Mouse (Mus musculus) forebrain, embryonic 10.5 days (tissue): ENCODE results near the gene Rnf213. TPM values are rescaled to one million over a fixed set of nuclear protein-coding genes. Genes with fewer than 3 reads are reported as not detected.

Experiments used
- DNase-seq: peaks from one replicate; pipeline ENCODE4 v3.0.0-alpha.2; 2017; ENCODE audit warnings: low spot score; ENCODE audit errors: extremely low spot score
- H3K27ac ChIP-seq: fragments of 300-500 bp; sonication (generic); 2 replicates; pipeline ENCODE4 v1.5.1; 2016; ENCODE audit warnings: mild to moderate bottlenecking
- H3K27me3 ChIP-seq: fragments of 300-500 bp; sonication (generic); 2 replicates; pipeline ENCODE4 v1.6.1; 2016; ENCODE audit warnings: mild to moderate bottlenecking; ENCODE audit not compliant: poor library complexity, severe bottlenecking
- H3K36me3 ChIP-seq: fragments of 300-500 bp; sonication (generic); replicated peaks from 2 replicates; pipeline ENCODE4 v1.6.1; 2016; ENCODE audit warnings: mild to moderate bottlenecking, moderate library complexity
- H3K4me1 ChIP-seq: fragments of 300-500 bp; sonication (generic); 2 replicates; pipeline ENCODE4 v1.6.1; 2016
- H3K4me3 ChIP-seq: fragments of 300-500 bp; sonication (generic); 2 replicates; pipeline ENCODE4 v1.5.1; 2016; ENCODE audit warnings: mild to moderate bottlenecking, moderate library complexity
- H3K9me3 ChIP-seq: fragments of 300-500 bp; sonication (generic); 2 replicates; pipeline ENCODE4 v1.6.1; 2016; ENCODE audit warnings: mild to moderate bottlenecking, moderate library complexity
- WGBS: fragments of 180-500 bp; shearing (Covaris S2); methylation state at CpG from one replicate; pipeline ENCODE4 v1.1.7; 2016; 5-methylcytosine and 5-hydroxymethylcytosine counted together
- polyA plus RNA-seq: library from polyadenylated mRNA; unstranded; fragments of >200 nt; fragmentation: Nextera tagmentation; extraction: Ambion mirVana; gene quantifications from 2 replicates; pipeline ENCODE4 v1.2.1, GENCODE M21; 2016

Rnf213 gene
- polyA plus RNA-seq, 1 experiment from 2014 or later = 1.5 TPM

DNA sequence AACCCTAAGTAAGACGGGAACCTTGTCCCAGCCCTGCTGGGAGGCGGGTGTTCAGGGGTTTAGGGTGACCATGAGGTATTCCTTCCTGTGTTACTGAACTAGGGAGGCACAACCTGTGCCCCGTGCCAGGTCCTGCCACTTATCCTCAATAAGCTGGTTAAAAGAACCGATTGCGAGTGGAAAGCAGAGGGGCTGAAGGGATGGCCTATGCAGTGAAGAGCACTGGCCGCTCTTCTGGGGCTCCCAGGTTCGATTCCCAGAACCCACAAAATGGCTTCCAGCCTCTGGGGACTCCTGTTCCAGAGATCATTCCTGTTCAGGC is 544 bp downstream of the Rnf213 start:
- peak; percentile 33 for DNase-seq
- peak overlapping the region; percentile 41; the same call in 1 of the 2 replicates for H3K27ac ChIP-seq
- 26% methylated on average over 7 of the region's 7 CpGs for WGBS

DNA sequence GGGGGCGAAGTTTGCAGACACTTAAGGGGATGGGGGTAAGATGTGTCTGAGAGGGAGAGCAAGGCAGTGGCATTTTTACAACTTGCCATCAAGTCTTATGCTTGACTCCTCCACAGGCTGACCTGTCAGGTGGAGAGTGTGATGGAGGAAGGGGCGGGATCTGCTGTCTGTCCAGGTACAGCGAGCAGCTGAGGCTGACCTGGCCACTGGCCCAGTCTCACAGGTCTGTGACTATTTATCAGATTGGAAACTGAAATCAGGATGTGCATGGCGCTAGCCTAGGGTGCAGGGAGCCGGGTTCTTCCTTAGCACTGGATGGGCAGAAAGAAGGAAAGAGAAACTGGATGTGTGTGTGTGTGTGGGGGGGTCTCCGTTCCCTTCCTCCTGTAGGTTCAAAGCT is 1.3 kb downstream of the Rnf213 start:
- DNase-seq = no peak
- H3K4me1 ChIP-seq = peaks cover 53% of the 10 kb centered on the region
- 37% methylated on average over 6 of the region's 6 CpGs for WGBS
- no peaks in the 10 kb centered on the region for H3K36me3 ChIP-seq
- H3K9me3 ChIP-seq = no peaks in the 10 kb centered on the region
- peaks cover 85% of the 10 kb centered on the region for H3K27me3 ChIP-seq
- H3K4me3 ChIP-seq = no peak overlapping the region
- no peak overlapping the region for H3K27ac ChIP-seq

More for the DNA sequence above, 544 bp downstream of the Rnf213 start:
- Histone ChIP-seq H3K36me3 (no peaks in the 10 kb centered on the region), H3K4me3 (peak overlapping the region; percentile 57), H3K9me3 (no peaks in the 10 kb centered on the region), H3K4me1 (peaks cover 53% of the 10 kb centered on the region), H3K27me3 (peaks cover 92% of the 10 kb centered on the region)

DNA sequence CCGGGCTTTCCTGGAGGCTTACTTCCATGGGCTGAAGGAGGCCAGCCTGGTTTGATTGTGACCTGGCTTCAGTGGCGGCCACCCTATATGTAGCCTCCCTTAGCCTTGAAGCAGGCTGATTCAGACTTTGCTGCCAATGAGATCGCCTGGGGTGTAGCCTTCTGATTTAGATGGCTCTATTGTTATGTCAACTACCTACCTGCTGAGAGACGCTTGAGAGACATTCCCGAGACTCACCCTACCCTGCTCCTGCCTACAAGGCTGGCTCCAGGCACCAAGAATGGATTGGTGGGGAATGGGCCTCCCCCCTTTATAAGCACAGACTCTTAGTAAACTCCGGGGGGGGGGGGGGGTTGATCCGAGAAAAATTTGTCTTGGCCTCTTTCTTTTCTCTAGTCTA is 2.5 kb downstream of the Rnf213 start:
- 2% methylated on average over 7 of the region's 7 CpGs for WGBS

DNA sequence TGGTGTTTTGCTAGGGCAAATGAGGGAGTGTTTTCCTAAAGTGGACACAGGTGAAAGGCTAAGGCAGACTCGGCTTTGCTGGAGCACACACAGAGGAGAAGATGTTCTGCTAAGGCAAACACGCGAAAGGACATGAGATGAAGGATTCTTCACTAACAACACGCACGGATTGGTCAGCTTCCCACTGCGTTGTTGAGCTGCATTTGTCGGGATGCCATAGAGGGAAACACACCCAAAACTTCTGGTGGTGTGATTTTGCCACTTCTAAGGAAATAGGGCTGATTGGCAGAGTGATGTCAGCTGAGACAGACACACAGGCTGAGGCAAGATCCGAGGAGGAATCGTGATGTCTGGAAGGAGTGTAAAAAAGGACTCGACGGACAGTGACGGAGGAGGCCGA is 3.0 kb downstream of the Rnf213 start:
- H3K9me3 ChIP-seq = no peaks in the 10 kb centered on the region
- no peak overlapping the region for H3K4me3 ChIP-seq
- H3K27ac ChIP-seq = no peak overlapping the region
- H3K27me3 ChIP-seq = peaks cover 68% of the 10 kb centered on the region
- H3K4me1 ChIP-seq = peaks cover 37% of the 10 kb centered on the region
- no peak for DNase-seq
- no peaks in the 10 kb centered on the region for H3K36me3 ChIP-seq
- 15% methylated on average over 13 of the region's 13 CpGs for WGBS

More for the DNA sequence above, 2.5 kb downstream of the Rnf213 start:
- DNase-seq = no peak
- H3K27me3 ChIP-seq = peaks cover 73% of the 10 kb centered on the region
- H3K9me3 ChIP-seq = no peaks in the 10 kb centered on the region
- H3K27ac ChIP-seq = no peak overlapping the region
- H3K36me3 ChIP-seq = no peaks in the 10 kb centered on the region
- no peak overlapping the region for H3K4me3 ChIP-seq
- H3K4me1 ChIP-seq = peaks cover 43% of the 10 kb centered on the region

DNA sequence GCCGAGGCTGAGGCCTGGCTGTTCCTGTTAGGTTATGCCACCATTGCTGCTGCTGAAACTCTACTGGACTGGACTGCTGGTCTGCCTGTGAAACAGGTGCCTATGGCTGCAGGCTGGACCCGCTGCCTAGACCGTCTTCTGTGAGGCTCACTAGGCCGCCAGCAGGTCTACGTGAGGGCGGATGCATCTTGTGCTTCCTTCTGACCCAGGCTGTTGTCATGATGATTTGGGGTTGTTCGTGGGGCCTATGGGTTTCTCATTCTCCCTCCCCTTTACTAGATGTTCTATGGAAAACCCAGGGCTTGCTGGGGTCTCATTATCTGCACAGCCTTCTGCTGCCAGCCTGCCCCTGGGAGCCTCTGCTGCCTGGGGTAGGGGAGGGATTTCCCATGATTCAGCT is 3.6 kb downstream of the Rnf213 start:
- WGBS = 37% methylated on average over 7 of the region's 7 CpGs
- no peaks in the 10 kb centered on the region for H3K36me3 ChIP-seq
- no peak overlapping the region for H3K27ac ChIP-seq
- H3K27me3 ChIP-seq = peaks cover 62% of the 10 kb centered on the region
- H3K4me1 ChIP-seq = peaks cover 36% of the 10 kb centered on the region
- H3K9me3 ChIP-seq = no peaks in the 10 kb centered on the region
- H3K4me3 ChIP-seq = no peak overlapping the region
- DNase-seq = no peak

DNA sequence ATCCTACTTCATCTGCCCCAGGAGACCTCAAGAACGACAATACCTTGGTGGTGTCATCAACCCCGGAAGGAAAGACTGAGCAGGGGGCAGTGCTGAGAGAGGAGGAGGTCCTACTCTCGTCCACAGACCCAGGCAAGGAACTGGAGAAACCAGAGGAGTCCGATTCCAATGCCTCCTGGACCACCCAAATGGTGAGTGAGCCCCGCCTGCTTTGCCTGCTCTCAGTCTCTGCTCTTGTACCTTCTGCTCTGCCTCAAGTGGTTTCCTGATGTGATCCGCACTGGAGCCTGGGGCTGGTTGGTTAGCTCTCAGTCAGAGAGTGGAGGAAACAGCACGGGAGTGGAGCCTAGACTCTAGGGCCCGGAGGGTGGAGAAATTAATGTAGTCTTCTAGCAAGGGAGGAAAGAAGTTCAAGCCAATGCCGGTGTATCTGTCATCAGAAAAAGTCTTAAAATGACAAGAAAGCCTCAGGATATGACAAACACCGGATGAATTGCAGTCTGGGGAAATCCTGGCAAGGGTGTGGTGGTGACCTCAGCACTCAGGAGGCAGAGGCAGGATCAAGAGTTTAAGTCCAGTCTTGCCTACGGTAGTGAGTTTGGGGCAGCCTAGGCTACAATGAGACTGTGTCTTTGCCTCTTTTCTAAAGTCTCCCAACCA is 9.7 kb downstream of the Rnf213 start:
- 0 out of 2 replicates have a peak, but pooled peaks cover 4% of the 10 kb centered on the region for H3K4me1 ChIP-seq
- no peak overlapping the region for H3K27ac ChIP-seq
- 0 out of 2 replicates have a peak, but pooled peaks cover 5% of the 10 kb centered on the region for H3K27me3 ChIP-seq
- 64% methylated on average over 11 of the region's 11 CpGs for WGBS
- DNase-seq = no peak
- H3K9me3 ChIP-seq = no peaks in the 10 kb centered on the region
- H3K4me3 ChIP-seq = no peak overlapping the region
- H3K36me3 ChIP-seq = no peaks in the 10 kb centered on the region

DNA sequence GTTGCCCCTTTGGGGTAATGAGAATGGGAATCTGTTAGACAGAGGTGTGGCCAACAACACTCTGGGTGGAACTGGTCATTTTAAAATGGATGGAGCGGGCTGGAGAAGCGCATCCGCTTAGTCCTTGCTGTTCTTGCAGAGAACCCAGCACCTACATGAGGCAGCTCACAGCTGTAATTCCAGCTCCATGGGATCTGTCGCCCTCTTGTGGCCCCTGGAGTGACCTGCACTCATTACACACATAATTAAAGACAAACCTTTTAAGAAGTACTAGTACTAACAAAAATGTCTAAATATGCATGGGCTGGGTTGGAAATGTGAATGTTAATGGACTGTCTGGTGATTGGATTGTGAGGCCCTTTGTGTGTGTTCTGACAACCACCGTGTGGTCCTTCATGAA is 11.7 kb downstream of the Rnf213 start:
- no peaks in the 10 kb centered on the region for H3K36me3 ChIP-seq
- peak; percentile 48 for DNase-seq
- H3K4me1 ChIP-seq = 0 out of 2 replicates have a peak, but pooled peaks cover 4% of the 10 kb centered on the region
- no peaks in the 10 kb centered on the region for H3K9me3 ChIP-seq
- H3K4me3 ChIP-seq = no peak overlapping the region
- H3K27ac ChIP-seq = no peak overlapping the region
- no peaks in the 10 kb centered on the region; the same call in 1 of the 2 replicates for H3K27me3 ChIP-seq
- 48% methylated on average over 5 of the region's 5 CpGs for WGBS

DNA sequence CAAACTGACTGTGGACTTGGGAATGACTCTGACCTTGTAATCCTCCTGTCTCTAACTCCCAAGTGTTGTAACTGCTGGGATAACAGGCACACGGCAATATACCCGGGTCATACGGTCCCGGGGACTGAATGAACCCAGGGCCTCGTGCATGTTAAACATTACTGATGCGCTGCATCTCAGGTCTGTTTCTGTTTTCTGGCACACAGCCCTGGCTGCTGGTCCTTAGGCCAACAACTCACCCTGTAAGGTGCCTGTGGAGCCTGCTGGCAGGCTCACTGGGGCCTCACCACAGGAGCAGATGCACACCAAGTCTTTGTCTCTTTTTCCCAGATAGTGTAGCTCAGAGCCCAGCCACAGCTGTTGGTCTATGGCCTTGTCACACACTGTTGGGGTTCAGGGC is 14.5 kb downstream of the Rnf213 start:
- 93% methylated on average over 6 of the region's 6 CpGs for WGBS
- no peaks in the 10 kb centered on the region for H3K36me3 ChIP-seq
- no peaks in the 10 kb centered on the region; the same call in 1 of the 2 replicates for H3K27me3 ChIP-seq
- 0 out of 2 replicates have a peak, but pooled peaks cover 3% of the 10 kb centered on the region for H3K4me1 ChIP-seq
- H3K27ac ChIP-seq = no peak overlapping the region
- no peak overlapping the region for H3K4me3 ChIP-seq
- no peak for DNase-seq
- no peaks in the 10 kb centered on the region for H3K9me3 ChIP-seq

DNA sequence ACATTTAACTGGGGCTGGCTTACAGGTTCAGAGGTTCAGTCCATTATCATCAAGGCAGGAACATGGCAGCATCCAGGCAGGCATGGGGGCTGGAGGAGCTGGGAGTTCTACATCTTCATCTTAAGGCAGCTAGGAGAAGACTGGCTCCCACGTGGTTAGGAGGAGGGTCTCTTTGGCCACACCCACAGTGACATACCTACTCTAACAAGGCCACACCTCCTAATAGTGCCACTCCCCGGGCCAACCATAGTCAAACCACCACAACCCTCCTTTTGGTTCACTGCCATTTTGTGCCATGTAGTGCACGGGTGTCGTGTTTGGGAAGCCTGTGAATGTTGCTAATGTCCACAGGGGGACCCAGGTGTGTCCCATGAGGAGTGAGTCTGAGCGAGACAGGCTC is 15.1 kb downstream of the Rnf213 start:
- H3K27ac ChIP-seq = no peak overlapping the region
- H3K9me3 ChIP-seq = no peaks in the 10 kb centered on the region
- H3K36me3 ChIP-seq = no peaks in the 10 kb centered on the region
- no peak for DNase-seq
- H3K27me3 ChIP-seq = no peaks in the 10 kb centered on the region; the same call in 1 of the 2 replicates
- WGBS = 53% methylated on average over 5 of the region's 5 CpGs
- H3K4me3 ChIP-seq = no peak overlapping the region
- H3K4me1 ChIP-seq = no peaks in the 10 kb centered on the region

DNA sequence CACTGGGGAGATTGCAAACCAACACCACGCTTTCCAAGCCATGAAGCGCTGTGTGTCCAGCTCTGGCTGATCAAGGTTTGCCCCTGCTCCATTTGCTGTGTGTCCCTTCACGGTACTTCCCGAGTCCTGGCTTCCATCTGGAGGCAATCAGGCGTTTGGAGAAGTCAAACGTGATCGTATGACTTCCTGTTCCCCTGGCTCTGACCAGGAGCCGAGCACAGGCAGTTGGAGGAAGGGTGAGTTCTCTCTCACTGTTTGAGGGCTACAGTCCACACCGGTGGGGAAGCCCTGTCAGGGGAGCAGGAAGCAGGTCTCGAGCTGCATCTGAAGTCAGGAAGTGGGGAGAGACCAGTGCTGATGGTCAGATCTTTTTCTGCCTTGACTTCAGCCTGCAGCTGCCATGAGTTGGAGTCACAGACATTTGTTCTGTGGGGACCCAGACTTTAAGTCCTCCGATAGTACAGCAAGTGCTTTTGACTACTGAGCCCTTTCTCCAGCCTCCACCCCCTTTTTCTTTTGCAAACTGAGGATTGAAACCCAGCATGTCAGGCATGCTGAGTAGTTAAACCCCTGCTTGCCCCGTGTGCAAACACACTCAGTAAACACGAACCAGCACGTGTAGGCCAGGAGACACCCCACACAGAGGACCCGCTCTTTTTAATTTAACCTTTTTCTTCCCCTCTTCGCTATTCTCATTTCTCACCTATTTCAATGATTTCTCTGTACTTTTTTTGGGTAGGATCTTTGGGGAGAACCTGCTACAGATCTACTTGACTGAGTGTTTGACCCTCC is 26.6 kb downstream of the Rnf213 start:
- H3K27me3 ChIP-seq = no peaks in the 10 kb centered on the region
- no peak overlapping the region for H3K4me3 ChIP-seq
- H3K27ac ChIP-seq = peak overlapping the region; percentile 58
- no peaks in the 10 kb centered on the region for H3K36me3 ChIP-seq
- WGBS = 69% methylated on average over 16 of the region's 16 CpGs
- H3K4me1 ChIP-seq = peaks cover 13% of the 10 kb centered on the region; the same call in 1 of the 2 replicates
- H3K9me3 ChIP-seq = no peaks in the 10 kb centered on the region
- no peak for DNase-seq

DNA sequence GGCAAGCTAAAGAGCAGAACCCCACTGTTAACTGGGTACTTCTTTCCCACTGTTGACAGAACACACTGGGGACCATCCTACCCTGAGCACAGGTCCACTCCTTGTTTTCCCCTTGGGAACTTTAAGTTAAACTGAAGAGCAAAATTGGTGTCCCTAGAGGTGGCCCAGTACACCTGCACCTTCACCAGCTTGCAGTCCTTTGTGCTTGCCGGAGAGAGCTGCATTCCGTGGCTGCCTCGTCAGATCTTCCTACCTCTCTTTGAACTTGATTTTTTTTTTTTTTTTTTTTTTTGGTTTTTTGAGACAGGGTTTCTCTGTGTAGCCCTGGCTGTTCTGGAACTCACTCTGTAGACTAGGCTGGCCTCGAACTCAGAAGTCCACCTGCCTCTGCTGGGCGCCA is 27.5 kb downstream of the Rnf213 start:
- Histone ChIP-seq H3K27me3 (no peaks in the 10 kb centered on the region), H3K9me3 (no peaks in the 10 kb centered on the region), H3K36me3 (no peaks in the 10 kb centered on the region), H3K4me3 (no peak overlapping the region), H3K4me1 (peaks cover 13% of the 10 kb centered on the region; the same call in 1 of the 2 replicates), H3K27ac (peak overlapping the region; percentile 48; the same call in 1 of the 2 replicates)
- 84% methylated on average over 5 of the region's 5 CpGs for WGBS
- DNase-seq = no peak

DNA sequence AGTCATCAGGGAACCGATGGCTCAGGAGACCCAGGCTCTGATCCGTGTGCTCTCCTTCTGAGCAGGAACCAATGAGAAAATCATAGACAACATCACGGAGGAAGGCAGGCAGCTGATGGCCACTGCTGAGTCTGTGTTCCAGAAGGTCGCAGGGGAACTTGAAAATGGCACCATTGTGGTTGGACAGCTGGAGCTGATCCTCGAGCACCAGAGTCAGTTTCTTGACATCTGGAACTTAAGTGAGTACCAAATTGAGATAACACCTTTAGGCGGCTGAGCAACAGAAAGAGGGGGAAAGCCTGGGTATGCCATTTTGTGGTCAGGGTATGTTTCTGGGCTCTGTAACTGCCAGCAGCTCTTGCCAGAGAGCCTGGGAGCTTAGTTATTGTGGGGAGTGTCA is 34.5 kb downstream of the Rnf213 start:
- WGBS = 84% methylated on average over 6 of the region's 6 CpGs
- Histone ChIP-seq H3K27me3 (no peaks in the 10 kb centered on the region), H3K4me1 (peaks cover 16% of the 10 kb centered on the region)

DNA sequence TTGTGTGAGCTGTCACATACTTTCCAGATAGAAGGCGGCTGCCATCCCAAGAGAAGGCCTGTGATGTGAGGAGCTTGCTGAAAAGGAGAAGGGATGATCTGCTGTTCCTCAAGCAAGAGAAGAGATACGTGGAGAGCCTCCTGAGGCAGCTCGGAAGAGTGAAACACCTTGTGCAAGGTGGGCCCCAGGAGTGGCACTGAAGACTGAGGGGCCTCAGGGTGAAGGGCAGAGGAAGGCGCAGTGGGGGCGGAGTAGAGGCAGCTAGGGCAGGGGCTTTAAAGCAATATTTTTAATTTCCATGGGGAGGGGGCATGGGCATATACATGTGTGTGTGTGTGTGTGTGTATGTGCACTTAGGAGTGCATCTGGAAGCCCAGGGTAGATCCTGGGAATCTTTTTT is 35.1 kb downstream of the Rnf213 start:
- no peak for DNase-seq
- Histone ChIP-seq H3K4me3 (peak overlapping the region; percentile 44; the same call in 1 of the 2 replicates), H3K9me3 (no peaks in the 10 kb centered on the region), H3K36me3 (no peaks in the 10 kb centered on the region), H3K4me1 (peaks cover 16% of the 10 kb centered on the region), H3K27ac (no peak overlapping the region), H3K27me3 (no peaks in the 10 kb centered on the region)
- 83% methylated on average over 5 of the region's 5 CpGs for WGBS

More for the DNA sequence above, 34.5 kb downstream of the Rnf213 start:
- DNase-seq = no peak
- Histone ChIP-seq H3K9me3 (no peaks in the 10 kb centered on the region), H3K4me3 (no peak overlapping the region), H3K36me3 (no peaks in the 10 kb centered on the region), H3K27ac (no peak overlapping the region)
